Mouse (Mus musculus) testis, postnatal 14 days (tissue): ENCODE measurements at regions not wholly inside any gene's neighbourhood (a gene's known extent, or its start where the extent isn't known, plus 50 kb on each side); places are given as distances from the start of the nearest gene placed in this dataset.

Experiments used
- DNase-seq: peaks from one replicate; pipeline ENCODE4 v3.0.0; 2021; ENCODE audit warnings: low spot score

GRCm38 (mm10) chr4:31827266-31827665 lies 136.6 kb upstream of the Map3k7 start:
- DNase-seq: no peak

- DNase-seq: no peak
Measured at GRCm38 (mm10) chr4:31830241-31830640, 133.7 kb upstream of the Map3k7 start.

- no peak for DNase-seq
Measured at GRCm38 (mm10) chr4:31831469-31831868, 132.4 kb upstream of the Map3k7 start.

- no peak for DNase-seq
Measured at GRCm38 (mm10) chr4:31833828-31834227, 130.1 kb upstream of the Map3k7 start.

GRCm38 (mm10) chr4:31835051-31835450 lies 128.8 kb upstream of the Map3k7 start:
- no peak for DNase-seq

GRCm38 (mm10) chr4:31838592-31838991 lies 125.3 kb upstream of the Map3k7 start:
- no peak for DNase-seq

GRCm38 (mm10) chr4:31849763-31850162 lies 114.1 kb upstream of the Map3k7 start:
- DNase-seq: no peak

GRCm38 (mm10) chr4:31851006-31851405 lies 112.9 kb upstream of the Map3k7 start:
- no peak for DNase-seq

GRCm38 (mm10) chr4:31853851-31854250 lies 110.0 kb upstream of the Map3k7 start:
- DNase-seq: no peak

GRCm38 (mm10) chr4:31860389-31860788 lies 103.5 kb upstream of the Map3k7 start:
- DNase-seq: no peak

GRCm38 (mm10) chr4:31861172-31861571 lies 102.7 kb upstream of the Map3k7 start:
- no peak for DNase-seq

- no peak for DNase-seq
Measured at GRCm38 (mm10) chr4:31872985-31873983, 90.6 kb upstream of the Map3k7 start.

- DNase-seq: no peak
Measured at GRCm38 (mm10) chr4:31877389-31877788, 86.5 kb upstream of the Map3k7 start.

- DNase-seq: no peak
Measured at GRCm38 (mm10) chr4:31878493-31879191, 85.3 kb upstream of the Map3k7 start.

GRCm38 (mm10) chr4:31879192-31879585 lies 84.7 kb upstream of the Map3k7 start:
- no peak for DNase-seq

- DNase-seq: no peak
Measured at GRCm38 (mm10) chr4:31880213-31880612, 83.7 kb upstream of the Map3k7 start.

- DNase-seq: no peak
Measured at GRCm38 (mm10) chr4:31889673-31890072, 74.2 kb upstream of the Map3k7 start.

GRCm38 (mm10) chr4:31909086-31909673 lies 54.7 kb upstream of the Map3k7 start:
- DNase-seq: no peak
